Comparison of ENCODE assay signal across 16 mouse cellular contexts in the genomic region with DNA sequence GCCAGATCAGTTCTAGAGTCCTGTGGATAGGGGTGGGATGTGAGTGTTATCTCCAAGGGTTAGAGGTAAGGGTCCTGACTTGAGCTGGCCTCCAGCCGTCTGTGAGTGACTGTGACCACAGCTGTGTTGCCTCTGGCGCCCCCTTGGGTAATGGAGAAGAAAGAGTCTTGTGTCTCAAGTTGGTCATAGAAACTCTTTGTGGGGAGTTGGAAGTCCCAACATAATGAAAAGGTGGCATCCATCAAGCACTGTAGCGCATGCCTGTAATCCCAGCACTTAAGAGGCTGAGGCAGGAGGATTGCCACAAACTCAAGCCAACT. TPM values are rescaled to one million over a fixed set of nuclear protein-coding genes. Genes with fewer than 3 reads are reported as not detected.
DNase-seq lines count a peak whose midpoint lies in the region; ATAC-seq and TF ChIP-seq lines count a peak whose summit lies in the region.
"Had no signal": no experiment of that assay in that cellular context is flagged by ENCODE, and none has a peak within 500 bp of the region (broad histone marks: within the 10 kb centered on the region; RNA-seq: fewer than 3 reads in every experiment).

No protein-coding gene starts in this region.

- H3K27ac ChIP-seq in liver, postnatal 0 days (ENCODE audit: low read depth) = no peak overlapping the region
- no peak overlapping the region for H3K27ac ChIP-seq in bone marrow macrophage, adult 2 months (ENCODE audit: insufficient read depth, low read depth, low read length)
- H3K27ac ChIP-seq in stomach, postnatal 0 days (replicated peaks) = no peak overlapping the region
- H3K27ac ChIP-seq: forebrain, embryonic 13.5 days; kidney, embryonic 15.5 days; limb, embryonic 15.5 days; midbrain, embryonic 13.5 days had no signal

- H3K9ac ChIP-seq in liver, postnatal 0 days (replicated peaks) = no peak overlapping the region
- no peak overlapping the region for H3K9ac ChIP-seq in stomach, postnatal 0 days (ENCODE audit: low read length)
- H3K9ac ChIP-seq: forebrain, embryonic 13.5 days; kidney, embryonic 15.5 days; limb, embryonic 15.5 days; midbrain, embryonic 13.5 days had no signal

- H3K4me1 ChIP-seq in liver, postnatal 0 days (ENCODE audit: insufficient read depth) = peaks cover 11% of the 10 kb centered on the region
- peaks cover 10% of the 10 kb centered on the region for H3K4me1 ChIP-seq in bone marrow macrophage, adult 2 months (ENCODE audit: control insufficient read depth, insufficient read depth, low read length)
- peaks cover 8% of the 10 kb centered on the region; the same call in 1 of the 2 replicates for H3K4me1 ChIP-seq in stomach, postnatal 0 days (replicated peaks; ENCODE audit: control insufficient read depth, insufficient read depth)

- H3K36me3 ChIP-seq in liver, postnatal 0 days (replicated peaks; ENCODE audit: insufficient read depth, low read length) = no peaks in the 10 kb centered on the region
- no peaks in the 10 kb centered on the region for H3K36me3 ChIP-seq in stomach, postnatal 0 days (ENCODE audit: control insufficient read depth, insufficient read depth, low read length)
- H3K36me3 ChIP-seq: kidney, embryonic 15.5 days; limb, embryonic 15.5 days; midbrain, embryonic 13.5 days had no signal

- no peak for TF ChIP-seq POLR2A in bone marrow macrophage, adult 2 months (IDR thresholded peaks at IDR 0.05; ENCODE audit: borderline replicate concordance, low read depth, low read length)

- H3K9me3 ChIP-seq in liver, postnatal 0 days (ENCODE audit: low read length) = no peaks in the 10 kb centered on the region
- no peaks in the 10 kb centered on the region for H3K9me3 ChIP-seq in stomach, postnatal 0 days (ENCODE audit: control insufficient read depth, low read length)
- H3K9me3 ChIP-seq: forebrain, embryonic 13.5 days; kidney, embryonic 15.5 days; limb, embryonic 15.5 days; midbrain, embryonic 13.5 days had no signal

- no peak overlapping the region for H3K4me3 ChIP-seq in liver, postnatal 0 days (ENCODE audit: low read depth, low read length)
- no peak overlapping the region for H3K4me3 ChIP-seq in bone marrow macrophage, adult 2 months (ENCODE audit: insufficient read depth, low read length)
- no peak overlapping the region for H3K4me3 ChIP-seq in stomach, postnatal 0 days (ENCODE audit: low read depth, low read length)
- H3K4me3 ChIP-seq: forebrain, embryonic 13.5 days; kidney, embryonic 15.5 days; limb, embryonic 15.5 days; midbrain, embryonic 13.5 days had no signal

- ATAC-seq in liver, postnatal 0 days = no peak
- ATAC-seq in stomach, postnatal 0 days (ENCODE audit: low FRiP score, low TSS enrichment) = no peak
- ATAC-seq: CD4-positive, CD25-positive, alpha-beta regulatory T cell, adult 4 months; forebrain, embryonic 13.5 days; inflammation-experienced regulatory T-cells, adult 6 months; midbrain, embryonic 13.5 days had no signal

- no peak for TF ChIP-seq CTCF in liver, postnatal 0 days (IDR thresholded peaks at IDR 0.05; ENCODE audit: low read depth)
- peak; percentile 4; the same call in 1 of the 2 replicates for TF ChIP-seq CTCF in bone marrow macrophage, adult 2 months (IDR thresholded peaks at IDR 0.05; ENCODE audit: low read depth, low read length)
- peak; percentile 24 for TF ChIP-seq CTCF in stomach, postnatal 0 days (IDR thresholded peaks at IDR 0.05; ENCODE audit: low read depth)

- H3K27me3 ChIP-seq in liver, postnatal 0 days (ENCODE audit: insufficient read depth, low read length) = no peaks in the 10 kb centered on the region
- H3K27me3 ChIP-seq in stomach, postnatal 0 days (ENCODE audit: control insufficient read depth, insufficient read depth, low read length) = no peaks in the 10 kb centered on the region
- H3K27me3 ChIP-seq: limb, embryonic 15.5 days had no signal

- 55% methylated on average over 3 of the region's 3 CpGs for WGBS in liver, postnatal 0 days (ENCODE audit: insufficient replicate concordance)
- WGBS in stomach, postnatal 0 days = 66% methylated on average over 3 of the region's 3 CpGs

- H3K4me2 ChIP-seq in liver, postnatal 0 days (ENCODE audit: low read depth, low read length) = no peak overlapping the region
- H3K4me2 ChIP-seq in stomach, postnatal 0 days (replicated peaks; ENCODE audit: low read depth) = no peak overlapping the region
- H3K4me2 ChIP-seq: forebrain, embryonic 13.5 days; kidney, embryonic 15.5 days; limb, embryonic 15.5 days; midbrain, embryonic 13.5 days had no signal

- peak; percentile 47 for DNase-seq in liver, postnatal 0 days
- DNase-seq in liver = no peak
- peak; percentile 25 for DNase-seq in thymus, postnatal 14 days
- no peak for DNase-seq in thymus, postnatal 25 days
- peak; percentile 43 for DNase-seq in stomach, postnatal 0 days (ENCODE audit: low spot score)
- DNase-seq in frontal cortex, postnatal 36 days (ENCODE audit: low spot score in 2 of 2) = no peak
- DNase-seq: embryo, embryonic 11 days had no signal

- TF ChIP-seq EP300 in liver, postnatal 0 days (IDR thresholded peaks at IDR 0.05; ENCODE audit: low read depth) = no peak
- TF ChIP-seq EP300 in stomach, postnatal 0 days (optimal IDR thresholded peaks at IDR 0.05) = no peak

RNA-seq across cellular contexts. Expression of gene Gpr157, which starts 5.4 kb away (rescaled TPM):
- polyA plus RNA-seq in liver, postnatal 0 days (2015; fragmentation: Nextera tagmentation; extraction: Ambion mirVana) = 0.33 and 0.38 TPM in 2 replicates
- 4.8 and 5.1 TPM in 2 replicates for polyA plus RNA-seq in bone marrow macrophage, adult 2 months (2012; ENCODE audit: insufficient read depth, insufficient read length, missing spikeins)
- 0.55 and 0.75 TPM in 2 replicates for polyA plus RNA-seq in stomach, postnatal 0 days (2015; fragmentation: Nextera tagmentation; extraction: Ambion mirVana)

RNA-seq across cellular contexts. Expression of gene Slc2a5, which starts 26.5 kb away (rescaled TPM):
- 0.16 and 0.22 TPM in 2 replicates for polyA plus RNA-seq in liver, postnatal 0 days (2015; fragmentation: Nextera tagmentation; extraction: Ambion mirVana)
- 0.43 TPM in 1 of 2 replicates, not detected in the other for polyA plus RNA-seq in bone marrow macrophage, adult 2 months (2012; ENCODE audit: insufficient read depth, insufficient read length, missing spikeins)
- polyA plus RNA-seq in stomach, postnatal 0 days (2015; fragmentation: Nextera tagmentation; extraction: Ambion mirVana) = 0.76 and 0.80 TPM in 2 replicates
- polyA plus RNA-seq: CD4-positive, CD25-positive, alpha-beta regulatory T cell, adult 4 months; inflammation-experienced regulatory T-cells, adult 6 months had no signal

RNA-seq across cellular contexts. Expression of gene Slc2a7, which starts 56.2 kb away (rescaled TPM):
- polyA plus RNA-seq in liver, postnatal 0 days (2015; fragmentation: Nextera tagmentation; extraction: Ambion mirVana) = not detected in 2 replicates
- not detected in 2 replicates for polyA plus RNA-seq in bone marrow macrophage, adult 2 months (2012; ENCODE audit: insufficient read depth, insufficient read length, missing spikeins)
- polyA plus RNA-seq in stomach, postnatal 0 days (2015; fragmentation: Nextera tagmentation; extraction: Ambion mirVana) = 0.24 TPM in 1 of 2 replicates, not detected in the other
- polyA plus RNA-seq: CD4-positive, CD25-positive, alpha-beta regulatory T cell, adult 4 months; forebrain, embryonic 13.5 days; heart, embryonic 14.5 days; inflammation-experienced regulatory T-cells, adult 6 months; kidney, embryonic 15.5 days; limb, embryonic 15.5 days; midbrain, embryonic 13.5 days; neural tube, embryonic 14.5 days had no signal

Comparison
In these comparisons a context has a peak if more than half of its experiments do, and no peak if none do; other contexts are left out.
1. DNase-seq: peak in liver, postnatal 0 days (single experiment), thymus, postnatal 14 days (single experiment) and stomach, postnatal 0 days (single experiment); none in liver (single experiment), thymus, postnatal 25 days (single experiment) and frontal cortex, postnatal 36 days (0 of 2).